In the genomic region with DNA sequence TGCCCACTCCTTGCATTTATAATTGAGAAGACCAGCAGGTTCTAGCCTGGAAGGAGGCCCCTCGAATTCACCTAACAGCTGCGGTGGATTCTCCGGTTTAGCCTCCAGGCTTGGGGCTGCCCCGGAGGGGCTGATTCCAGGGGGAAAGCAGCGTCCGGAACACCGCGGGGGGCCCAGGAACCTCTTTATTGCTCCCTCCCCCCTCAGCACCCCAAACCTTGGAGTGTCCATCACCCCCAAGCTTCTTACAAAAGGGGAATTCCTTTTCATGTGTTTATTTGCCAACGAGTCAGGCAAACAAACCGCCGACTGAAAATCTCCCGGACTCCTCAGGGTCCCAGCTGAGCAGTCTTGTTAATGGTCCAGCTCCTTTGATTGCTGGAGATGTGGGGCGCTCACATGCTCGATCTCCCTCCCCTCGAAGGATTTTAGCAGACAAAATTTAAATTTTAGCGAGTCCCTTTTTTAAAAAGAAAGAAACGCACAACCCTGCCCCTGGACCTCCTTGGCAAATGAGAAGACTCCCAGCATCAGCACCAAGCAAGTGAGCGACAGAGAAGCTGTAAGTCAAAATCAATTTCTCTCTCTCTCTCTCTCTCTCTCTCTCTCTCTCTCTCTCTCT, we compare ENCODE assay signal across 8 mouse cellular contexts.
DNase-seq lines count a peak whose midpoint lies in the region; ATAC-seq lines count a peak whose summit lies in the region.
"Had no signal": no experiment of that assay in that cellular context is flagged by ENCODE, and none has a peak within 500 bp of the region (broad histone marks: within the 10 kb centered on the region; RNA-seq: fewer than 3 reads in every experiment).

No protein-coding gene starts in this region.

- under 1% methylated on average over 18 of the region's 18 CpGs for WGBS in lung, embryonic 15.5 days
- under 1% methylated on average over 18 of the region's 18 CpGs for WGBS in forebrain, embryonic 15.5 days
- WGBS in midbrain, embryonic 10.5 days = under 1% methylated on average over 18 of the region's 18 CpGs

- 0 out of 2 replicates have a peak overlapping the region, but pooled peaks have one; percentile 3 for H3K4me3 ChIP-seq in lung, embryonic 15.5 days
- H3K4me3 ChIP-seq in forebrain, embryonic 15.5 days = peak overlapping the region; percentile 31
- H3K4me3 ChIP-seq in midbrain, embryonic 10.5 days = peak overlapping the region; percentile 57

- no peak overlapping the region for H3K27ac ChIP-seq in lung, embryonic 15.5 days
- no peak overlapping the region for H3K27ac ChIP-seq in forebrain, embryonic 15.5 days (replicated peaks)
- peak overlapping the region; percentile 74; the same call in 1 of the 2 replicates for H3K27ac ChIP-seq in midbrain, embryonic 10.5 days (replicated peaks)

- H3K27me3 ChIP-seq in lung, embryonic 15.5 days = peaks cover 60% of the 10 kb centered on the region
- H3K27me3 ChIP-seq in forebrain, embryonic 15.5 days = peaks cover 19% of the 10 kb centered on the region
- peaks cover 76% of the 10 kb centered on the region for H3K27me3 ChIP-seq in midbrain, embryonic 10.5 days (ENCODE audit: low read depth, poor library complexity, severe bottlenecking)

- no peaks in the 10 kb centered on the region for H3K4me1 ChIP-seq in lung, embryonic 15.5 days
- H3K4me1 ChIP-seq in forebrain, embryonic 15.5 days = peaks cover 22% of the 10 kb centered on the region
- H3K4me1 ChIP-seq in midbrain, embryonic 10.5 days = peaks cover 25% of the 10 kb centered on the region

- no peaks in the 10 kb centered on the region for H3K36me3 ChIP-seq in lung, embryonic 15.5 days
- H3K36me3 ChIP-seq in forebrain, embryonic 15.5 days = no peaks in the 10 kb centered on the region
- no peaks in the 10 kb centered on the region for H3K36me3 ChIP-seq in midbrain, embryonic 10.5 days

- ATAC-seq in lung, embryonic 15.5 days (ENCODE audit: borderline replicate concordance, extremely low read depth, low FRiP score, low TSS enrichment) = no peak
- no peak; the same call in 1 of the 2 replicates for ATAC-seq in forebrain, embryonic 15.5 days (replicated peaks)

- no peak overlapping the region for H3K9ac ChIP-seq in lung, embryonic 15.5 days
- peak overlapping the region; percentile 27 for H3K9ac ChIP-seq in forebrain, embryonic 15.5 days (replicated peaks)

- H3K4me2 ChIP-seq in lung, embryonic 15.5 days = peak overlapping the region; percentile 38
- H3K4me2 ChIP-seq in forebrain, embryonic 15.5 days (replicated peaks) = peak overlapping the region; percentile 60

- no peak for DNase-seq in lung, adult 18-20 months
- peak; percentile 47 for DNase-seq in midbrain, embryonic 10.5 days (ENCODE audit: low spot score)
- no peak for DNase-seq in thymus, postnatal 36 days
- DNase-seq in frontal cortex, adult 2 months (ENCODE audit: extremely low spot score in 1 of 2, low spot score in 1 of 2) = no peak
- DNase-seq in spleen, adult 18-20 months = no peak
- DNase-seq: cerebellum, adult 9-10 months had no signal

- no peaks in the 10 kb centered on the region for H3K9me3 ChIP-seq in lung, embryonic 15.5 days
- no peaks in the 10 kb centered on the region for H3K9me3 ChIP-seq in forebrain, embryonic 15.5 days
- no peaks in the 10 kb centered on the region for H3K9me3 ChIP-seq in midbrain, embryonic 10.5 days (replicated peaks)

Comparison
In these comparisons a context has a peak if more than half of its experiments do, and no peak if none do; other contexts are left out.
1. H3K4me3 ChIP-seq: peak in every context shown above with its lines; median percentile 57 in midbrain, embryonic 10.5 days; 31 in forebrain, embryonic 15.5 days; 3 in lung, embryonic 15.5 days.